Mouse (Mus musculus): ENCODE data around the gene Rtn3.

- no peak for TF ChIP-seq CTCF (IDR thresholded peaks at IDR 0.05; ENCODE audit: insufficient read depth, low read depth, low read length)
- no peak for TF ChIP-seq POLR2A (IDR thresholded peaks at IDR 0.05; ENCODE audit: insufficient read depth, low read depth, low read length)
Observed at GRCm38 (mm10) chr19:7523292-7523691, 40.2 kb upstream of the Rtn3 start.

Data from olfactory bulb, adult 2 months (tissue).